Mouse (Mus musculus): ENCODE measurements at regions not wholly inside any gene's neighbourhood (a gene's known extent, or its start where the extent isn't known, plus 50 kb on each side); places are given as distances from the start of the nearest gene placed in this dataset.

GRCm38 (mm10) chr3:126299257-126299656 lies 64.2 kb upstream of the Arsj start:
- Histone ChIP-seq H3K9ac (no peak overlapping the region), H3K27ac (no peak overlapping the region), H3K27me3 (no peaks in the 10 kb centered on the region), H3K4me3 (no peak overlapping the region), H3K4me2 (no peak overlapping the region), H3K36me3 (ENCODE audit: poor library complexity, severe bottlenecking) (no peaks in the 10 kb centered on the region), H3K4me1 (no peaks in the 10 kb centered on the region), H3K9me3 (replicated peaks) (no peaks in the 10 kb centered on the region)
- WGBS, result 74% methylated on average over 3 of the region's 3 CpGs
- no peak; the same call in 1 of the 2 replicates for ATAC-seq

- Histone ChIP-seq H3K27me3 (no peaks in the 10 kb centered on the region), H3K4me3 (no peak overlapping the region), H3K36me3 (ENCODE audit: poor library complexity, severe bottlenecking) (no peaks in the 10 kb centered on the region), H3K27ac (no peak overlapping the region), H3K4me1 (no peaks in the 10 kb centered on the region), H3K4me2 (no peak overlapping the region), H3K9ac (no peak overlapping the region), H3K9me3 (replicated peaks) (no peaks in the 10 kb centered on the region)
- ATAC-seq, result no peak
These were observed 55.2 kb upstream of the Arsj start for GRCm38 (mm10) chr3:126308303-126308702.

Data from forebrain, embryonic 13.5 days (tissue).